Mouse (Mus musculus): ENCODE measurements around the gene Bag5.
"Not testable (repeated sequence)": the region's sequence is repeated elsewhere in the genome, so short reads cannot be mapped to it uniquely, and the experiment has no call there.

Gene Bag5

GRCm38 (mm10) chr12:111736676-111737075, 23.6 kb upstream of the Bag5 start:
- DNase-seq (ENCODE audit: low read depth, low spot score): not testable (repeated sequence)

- DNase-seq (ENCODE audit: low read depth, low spot score): no peak
Observed at GRCm38 (mm10) chr12:111734912-111735311, 21.9 kb upstream of the Bag5 start.

- no peak for DNase-seq (ENCODE audit: low read depth, low spot score)
Observed at GRCm38 (mm10) chr12:111732921-111733320, 19.9 kb upstream of the Bag5 start.

GRCm38 (mm10) chr12:111731822-111732807, 19.1 kb upstream of the Bag5 start:
- DNase-seq (ENCODE audit: low read depth, low spot score): peak; percentile 90

- DNase-seq (ENCODE audit: low read depth, low spot score): no peak
Observed at GRCm38 (mm10) chr12:111727956-111728355, 14.9 kb upstream of the Bag5 start.

GRCm38 (mm10) chr12:111726122-111726463, 13.0 kb upstream of the Bag5 start:
- DNase-seq (ENCODE audit: low read depth, low spot score): peak; percentile 68

- no peak for DNase-seq (ENCODE audit: low read depth, low spot score)
Observed at GRCm38 (mm10) chr12:111725338-111726121, 12.5 kb upstream of the Bag5 start.

- DNase-seq (ENCODE audit: low read depth, low spot score): no peak
Observed at GRCm38 (mm10) chr12:111724638-111725337, 11.7 kb upstream of the Bag5 start.

GRCm38 (mm10) chr12:111722654-111723053, 9.6 kb upstream of the Bag5 start:
- peak; percentile 74 for DNase-seq (ENCODE audit: low read depth, low spot score)

GRCm38 (mm10) chr12:111720222-111720621, 7.2 kb upstream of the Bag5 start:
- DNase-seq (ENCODE audit: low read depth, low spot score): peak; percentile 59

GRCm38 (mm10) chr12:111718656-111719055, 5.6 kb upstream of the Bag5 start:
- DNase-seq (ENCODE audit: low read depth, low spot score): no peak

GRCm38 (mm10) chr12:111716505-111716904, 3.4 kb upstream of the Bag5 start:
- peak; percentile 78 for DNase-seq (ENCODE audit: low read depth, low spot score)

GRCm38 (mm10) chr12:111713880-111714279, 823 bp upstream of the Bag5 start:
- DNase-seq (ENCODE audit: low read depth, low spot score): peak; percentile 21

GRCm38 (mm10) chr12:111712476-111712875, 581 bp downstream of the Bag5 start:
- peak; percentile 76 for DNase-seq (ENCODE audit: low read depth, low spot score)

GRCm38 (mm10) chr12:111710091-111710490, 3.0 kb downstream of the Bag5 start:
- DNase-seq (ENCODE audit: low read depth, low spot score): no peak

- no peak for DNase-seq (ENCODE audit: low read depth, low spot score)
Observed at GRCm38 (mm10) chr12:111708181-111708580, 4.9 kb downstream of the Bag5 start.

- no peak for DNase-seq (ENCODE audit: low read depth, low spot score)
Observed at GRCm38 (mm10) chr12:111705186-111705973, 7.7 kb downstream of the Bag5 start.

GRCm38 (mm10) chr12:111704609-111705008, 8.4 kb downstream of the Bag5 start:
- peak; percentile 61 for DNase-seq (ENCODE audit: low read depth, low spot score)

GRCm38 (mm10) chr12:111703301-111703700, 9.8 kb downstream of the Bag5 start:
- DNase-seq (ENCODE audit: low read depth, low spot score): no peak

- no peak for DNase-seq (ENCODE audit: low read depth, low spot score)
Observed at GRCm38 (mm10) chr12:111700920-111701458, 12.1 kb downstream of the Bag5 start.

GRCm38 (mm10) chr12:111699542-111699941, 13.5 kb downstream of the Bag5 start:
- no peak for DNase-seq (ENCODE audit: low read depth, low spot score)
